Mouse (Mus musculus): Measurements from ENCODE around the gene Cd59a. TPM values are rescaled to one million over a fixed set of nuclear protein-coding genes. Genes with fewer than 3 reads are reported as not detected.

Gene Cd59a
- total RNA-seq, 1 experiment = 6.4 TPM

GRCm38 (mm10) chr2:104157831-104158230, 62.2 kb downstream of the Cd59a start:
- H3K4me3 ChIP-seq (ENCODE audit: insufficient read depth in 1 of 2, low read depth in 1 of 2, low read length in 2 of 2, poor library complexity in 1 of 2, severe bottlenecking in 1 of 2) = no peak overlapping the region
- TF ChIP-seq ZC3H11A (IDR thresholded peaks at IDR 0.05; ENCODE audit: borderline replicate concordance, low read depth, low read length) (no peak), HCFC1 (IDR thresholded peaks at IDR 0.05; ENCODE audit: borderline replicate concordance, insufficient read depth, low read length) (no peak), MAFK (IDR thresholded peaks at IDR 0.05; ENCODE audit: insufficient read depth, low read depth, low read length) (no peak)
- no peak overlapping the region for H3K27ac ChIP-seq (ENCODE audit: insufficient read depth, low read depth, low read length, poor library complexity, severe bottlenecking)
- no peaks in the 10 kb centered on the region for H3K36me3 ChIP-seq (ENCODE audit: control insufficient read depth, insufficient read depth, low read length, poor library complexity, severe bottlenecking)
- no peaks in the 10 kb centered on the region for H3K9me3 ChIP-seq (ENCODE audit: control insufficient read depth, insufficient read depth, low read depth, low read length)
- H3K4me1 ChIP-seq (ENCODE audit: control insufficient read depth in 2 of 2, insufficient read depth in 2 of 2, low read length in 2 of 2, poor library complexity in 1 of 2) = no peaks in the 10 kb centered on the region
- in situ Hi-C loops (cut with MboI; ENCODE audit: low sequenced_read_pairs in 2 of 2, unreplicated experiment in 2 of 2) = no loop called here
- no peak overlapping the region for H3K9ac ChIP-seq (ENCODE audit: insufficient read depth, low read depth, low read length, poor library complexity, severe bottlenecking)
- DNase-seq (ENCODE audit: low read depth, low spot score) = no peak

GRCm38 (mm10) chr2:104163418-104163817, 67.8 kb downstream of the Cd59a start:
- Histone ChIP-seq H3K36me3 (ENCODE audit: control insufficient read depth, insufficient read depth, low read length, poor library complexity, severe bottlenecking) (no peaks in the 10 kb centered on the region), H3K4me3 (ENCODE audit: insufficient read depth in 1 of 2, low read depth in 1 of 2, low read length in 2 of 2, poor library complexity in 1 of 2, severe bottlenecking in 1 of 2) (no peak overlapping the region), H3K27ac (ENCODE audit: insufficient read depth, low read depth, low read length, poor library complexity, severe bottlenecking) (no peak overlapping the region), H3K4me1 (ENCODE audit: control insufficient read depth in 2 of 2, insufficient read depth in 2 of 2, low read length in 2 of 2, poor library complexity in 1 of 2) (no peaks in the 10 kb centered on the region), H3K9me3 (ENCODE audit: control insufficient read depth, insufficient read depth, low read depth, low read length) (no peaks in the 10 kb centered on the region), H3K9ac (ENCODE audit: insufficient read depth, low read depth, low read length, poor library complexity, severe bottlenecking) (no peak overlapping the region)
- no peak for DNase-seq (ENCODE audit: low read depth, low spot score)
- in situ Hi-C loops (cut with MboI; ENCODE audit: low sequenced_read_pairs in 2 of 2, unreplicated experiment in 2 of 2) = no loop called here
- TF ChIP-seq ZNF384 (IDR thresholded peaks at IDR 0.05; ENCODE audit: low read depth, low read length) (no peak), ZC3H11A (IDR thresholded peaks at IDR 0.05; ENCODE audit: borderline replicate concordance, low read depth, low read length) (no peak), HCFC1 (IDR thresholded peaks at IDR 0.05; ENCODE audit: borderline replicate concordance, insufficient read depth, low read length) (no peak), MAFK (IDR thresholded peaks at IDR 0.05; ENCODE audit: insufficient read depth, low read depth, low read length) (no peak), CHD2 (IDR thresholded peaks at IDR 0.05; ENCODE audit: low read depth, low read length) (no peak)

- no peak for DNase-seq (ENCODE audit: low read depth, low spot score)
- TF ChIP-seq ZNF384 (IDR thresholded peaks at IDR 0.05; ENCODE audit: low read depth, low read length) (no peak), HCFC1 (IDR thresholded peaks at IDR 0.05; ENCODE audit: borderline replicate concordance, insufficient read depth, low read length) (no peak), MAFK (IDR thresholded peaks at IDR 0.05; ENCODE audit: insufficient read depth, low read depth, low read length) (no peak), ZC3H11A (IDR thresholded peaks at IDR 0.05; ENCODE audit: borderline replicate concordance, low read depth, low read length) (no peak), CHD2 (IDR thresholded peaks at IDR 0.05; ENCODE audit: low read depth, low read length) (no peak)
- Histone ChIP-seq H3K36me3 (ENCODE audit: control insufficient read depth, insufficient read depth, low read length, poor library complexity, severe bottlenecking) (no peaks in the 10 kb centered on the region), H3K4me1 (ENCODE audit: control insufficient read depth in 2 of 2, insufficient read depth in 2 of 2, low read length in 2 of 2, poor library complexity in 1 of 2) (no peaks in the 10 kb centered on the region), H3K4me3 (ENCODE audit: insufficient read depth in 1 of 2, low read depth in 1 of 2, low read length in 2 of 2, poor library complexity in 1 of 2, severe bottlenecking in 1 of 2) (no peak overlapping the region), H3K9me3 (ENCODE audit: control insufficient read depth, insufficient read depth, low read depth, low read length) (no peaks in the 10 kb centered on the region), H3K9ac (ENCODE audit: insufficient read depth, low read depth, low read length, poor library complexity, severe bottlenecking) (no peak overlapping the region), H3K27ac (ENCODE audit: insufficient read depth, low read depth, low read length, poor library complexity, severe bottlenecking) (no peak overlapping the region)
- in situ Hi-C loops (cut with MboI; ENCODE audit: low sequenced_read_pairs in 2 of 2, unreplicated experiment in 2 of 2) = no loop called here
These were observed 68.4 kb downstream of the Cd59a start for GRCm38 (mm10) chr2:104163978-104164487.

Other genes starting within 250 kb of the Cd59a start
- 0.76 and 1.4 TPM in 2 replicates for gene Lmo2, start 137.8 kb upstream of the Cd59a start, total RNA-seq (2012; rRNA removed)
- gene Fbxo3, start 68.1 kb upstream of the Cd59a start, total RNA-seq (2012; rRNA removed) = 13.6 and 13.9 TPM in 2 replicates
- gene 4931422A03Rik, start 67.4 kb upstream of the Cd59a start, total RNA-seq (2012; rRNA removed) = 0.54 and 1.4 TPM in 2 replicates
- not detected in 2 replicates for gene Gm10912, start 30.0 kb upstream of the Cd59a start, total RNA-seq (2012; rRNA removed)
- not detected in 2 replicates for gene Gm10799, start 27.3 kb upstream of the Cd59a start, total RNA-seq (2012; rRNA removed)
- gene Cd59b, start 26.0 kb upstream of the Cd59a start, total RNA-seq (2012; rRNA removed) = 2.4 and 3.5 TPM in 2 replicates
- gene A930018P22Rik, start 27.0 kb downstream of the Cd59a start, total RNA-seq (2012; rRNA removed) = 0.32 TPM in 1 of 2 replicates, not detected in the other